In the genomic region with DNA sequence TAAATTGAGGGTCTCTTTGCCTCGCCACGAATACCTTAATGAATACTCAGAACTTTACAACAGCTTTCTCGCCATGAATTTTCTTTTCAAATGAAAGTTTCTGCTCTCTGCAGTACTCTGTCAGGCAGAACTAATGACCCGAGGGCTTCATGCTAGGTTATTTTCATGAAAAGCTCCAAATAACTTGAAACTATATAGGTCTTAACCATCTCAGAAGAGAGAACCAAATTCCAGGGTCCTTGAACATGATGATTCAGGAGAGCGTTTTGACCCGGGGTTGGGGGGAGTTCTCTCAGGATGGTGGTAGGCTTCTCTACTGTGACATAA, we compare ENCODE assay signal across 14 mouse cellular contexts.
DNase-seq lines count a peak whose midpoint lies in the region; ATAC-seq and TF ChIP-seq lines count a peak whose summit lies in the region.
"Had no signal": no experiment of that assay in that cellular context is flagged by ENCODE, and none has a peak within 500 bp of the region (broad histone marks: within the 10 kb centered on the region; RNA-seq: fewer than 3 reads in every experiment).

No protein-coding gene starts in this region.

- no peaks in the 10 kb centered on the region for H3K9me3 ChIP-seq in hindbrain, embryonic 13.5 days
- no peaks in the 10 kb centered on the region for H3K9me3 ChIP-seq in hindbrain, postnatal 0 days (ENCODE audit: low read length)
- no peaks in the 10 kb centered on the region for H3K9me3 ChIP-seq in lung, embryonic 14.5 days (ENCODE audit: low read depth, low read length)
- no peaks in the 10 kb centered on the region for H3K9me3 ChIP-seq in embryonic facial prominence, embryonic 15.5 days (replicated peaks)
- no peaks in the 10 kb centered on the region for H3K9me3 ChIP-seq in limb, embryonic 15.5 days

- no peak overlapping the region for H3K4me2 ChIP-seq in hindbrain, embryonic 13.5 days
- no peak overlapping the region for H3K4me2 ChIP-seq in hindbrain, postnatal 0 days (ENCODE audit: low read depth, low read length)
- no peak overlapping the region for H3K4me2 ChIP-seq in lung, embryonic 14.5 days
- no peak overlapping the region for H3K4me2 ChIP-seq in embryonic facial prominence, embryonic 15.5 days (replicated peaks)
- H3K4me2 ChIP-seq in limb, embryonic 15.5 days, result no peak overlapping the region
- H3K4me2 ChIP-seq: liver, embryonic 11.5 days had no signal

- H3K36me3 ChIP-seq in hindbrain, embryonic 13.5 days, result no peaks in the 10 kb centered on the region
- no peaks in the 10 kb centered on the region for H3K36me3 ChIP-seq in hindbrain, postnatal 0 days (ENCODE audit: insufficient read depth, low read length)
- no peaks in the 10 kb centered on the region for H3K36me3 ChIP-seq in lung, embryonic 14.5 days (ENCODE audit: insufficient read depth)
- no peaks in the 10 kb centered on the region for H3K36me3 ChIP-seq in embryonic facial prominence, embryonic 15.5 days
- H3K36me3 ChIP-seq in limb, embryonic 15.5 days, result no peaks in the 10 kb centered on the region
- H3K36me3 ChIP-seq: G1E had no signal

- DNase-seq in hindbrain, postnatal 0 days (ENCODE audit: low spot score), result no peak
- no peak for DNase-seq in lung, embryonic 14.5 days
- DNase-seq in lung, postnatal 36 days, result no peak
- DNase-seq in thymus, postnatal 4 days, result no peak
- DNase-seq: cerebellum, adult 8-10 months had no signal

- no peak for ATAC-seq in hindbrain, embryonic 13.5 days (ENCODE audit: low FRiP score)
- no peak for ATAC-seq in hindbrain, postnatal 0 days
- no peak for ATAC-seq in lung, embryonic 14.5 days (ENCODE audit: insufficient read depth)
- ATAC-seq in embryonic facial prominence, embryonic 15.5 days (ENCODE audit: insufficient number of reproducible peaks, low FRiP score, low TSS enrichment, low read depth), result no peak
- peak; percentile 19; the same call in 1 of the 2 replicates for ATAC-seq in limb, embryonic 15.5 days (ENCODE audit: insufficient number of reproducible peaks, low FRiP score, low TSS enrichment, low read depth)
- ATAC-seq: forebrain, embryonic 14.5 days; lung, postnatal 0 days had no signal

- no peaks in the 10 kb centered on the region for H3K27me3 ChIP-seq in hindbrain, embryonic 13.5 days
- H3K27me3 ChIP-seq in hindbrain, postnatal 0 days (ENCODE audit: insufficient read depth, low read length), result no peaks in the 10 kb centered on the region
- no peaks in the 10 kb centered on the region for H3K27me3 ChIP-seq in lung, embryonic 14.5 days (ENCODE audit: insufficient read depth, low read length)
- H3K27me3 ChIP-seq in embryonic facial prominence, embryonic 15.5 days, result no peaks in the 10 kb centered on the region
- H3K27me3 ChIP-seq in limb, embryonic 15.5 days, result no peaks in the 10 kb centered on the region
- H3K27me3 ChIP-seq: megakaryocyte, embryonic 14.5 days had no signal

- 0 out of 2 replicates have a peak overlapping the region, but pooled peaks have one; percentile 10 for H3K27ac ChIP-seq in hindbrain, embryonic 13.5 days
- no peak overlapping the region for H3K27ac ChIP-seq in hindbrain, postnatal 0 days
- peak overlapping the region; percentile 88; the same call in 1 of the 2 replicates for H3K27ac ChIP-seq in lung, embryonic 14.5 days (ENCODE audit: low read depth)
- H3K27ac ChIP-seq in embryonic facial prominence, embryonic 15.5 days (replicated peaks), result peak overlapping the region; percentile 87
- peak overlapping the region; percentile 83 for H3K27ac ChIP-seq in limb, embryonic 15.5 days

- peaks cover 17% of the 10 kb centered on the region; the same call in 1 of the 2 replicates for H3K4me1 ChIP-seq in hindbrain, embryonic 13.5 days (replicated peaks)
- no peaks in the 10 kb centered on the region for H3K4me1 ChIP-seq in hindbrain, postnatal 0 days (ENCODE audit: insufficient read depth, low read length)
- peaks cover 6% of the 10 kb centered on the region; the same call in 1 of the 2 replicates for H3K4me1 ChIP-seq in lung, embryonic 14.5 days (ENCODE audit: insufficient read depth)
- H3K4me1 ChIP-seq in embryonic facial prominence, embryonic 15.5 days, result peaks cover 28% of the 10 kb centered on the region
- peaks cover 31% of the 10 kb centered on the region for H3K4me1 ChIP-seq in limb, embryonic 15.5 days
- H3K4me1 ChIP-seq: megakaryocyte, embryonic 14.5 days had no signal

- no peak overlapping the region for H3K9ac ChIP-seq in hindbrain, embryonic 13.5 days
- no peak overlapping the region for H3K9ac ChIP-seq in hindbrain, postnatal 0 days (replicated peaks; ENCODE audit: low read length)
- no peak overlapping the region for H3K9ac ChIP-seq in lung, embryonic 14.5 days
- no peak overlapping the region for H3K9ac ChIP-seq in embryonic facial prominence, embryonic 15.5 days
- no peak overlapping the region for H3K9ac ChIP-seq in limb, embryonic 15.5 days

- no peak for TF ChIP-seq CTCF in hindbrain, postnatal 0 days (IDR thresholded peaks at IDR 0.05; ENCODE audit: low read depth)
- no peak for TF ChIP-seq CTCF in lung, embryonic 14.5 days (IDR thresholded peaks at IDR 0.05; ENCODE audit: low read depth)

- H3K4me3 ChIP-seq in hindbrain, embryonic 13.5 days, result no peak overlapping the region
- no peak overlapping the region for H3K4me3 ChIP-seq in hindbrain, postnatal 0 days (ENCODE audit: low read length)
- no peak overlapping the region for H3K4me3 ChIP-seq in lung, embryonic 14.5 days (ENCODE audit: low read depth, low read length)
- H3K4me3 ChIP-seq in embryonic facial prominence, embryonic 15.5 days (replicated peaks), result no peak overlapping the region
- H3K4me3 ChIP-seq in limb, embryonic 15.5 days, result no peak overlapping the region
- H3K4me3 ChIP-seq: erythroblast, embryonic 14.5 days; megakaryocyte, embryonic 14.5 days had no signal

- WGBS in hindbrain, embryonic 13.5 days, result 89% methylated on average over 6 of the region's 6 CpGs
- WGBS in hindbrain, postnatal 0 days, result 84% methylated on average over 6 of the region's 6 CpGs
- 81% methylated on average over 6 of the region's 6 CpGs for WGBS in lung, embryonic 14.5 days
- 45% methylated on average over 6 of the region's 6 CpGs for WGBS in embryonic facial prominence, embryonic 15.5 days
- WGBS in limb, embryonic 15.5 days, result 36% methylated on average over 6 of the region's 6 CpGs
